Mouse (Mus musculus) ES-E14 (cell line): Measurements from ENCODE around the gene Hs2st1. TPM values are rescaled to one million over a fixed set of nuclear protein-coding genes. Genes with fewer than 3 reads are reported as not detected.

Source experiments
- DNase-seq: peaks from one replicate; pipeline ENCODE4 v3.0.0-alpha.2; 2013; ENCODE audit warnings: low read depth, low spot score
- H3K27ac ChIP-seq: 2 replicates; pipeline ENCODE4 v1.5.1; 2012; ENCODE audit warnings: low read depth, mild to moderate bottlenecking, low read length, moderate library complexity, mixed read lengths; ENCODE audit not compliant: poor library complexity, insufficient read depth, severe bottlenecking
- H3K36me3 ChIP-seq: 2 replicates; pipeline ENCODE4 v1.6.1; 2012; ENCODE audit warnings: mild to moderate bottlenecking, low read length, moderate library complexity, mixed read lengths; ENCODE audit not compliant: control insufficient read depth, poor library complexity, insufficient read depth, severe bottlenecking
- H3K4me1 ChIP-seq, 2 experiments: fragments of 150-350 bp in 1 of 2; sonication (generic) in 1 of 2; 2 replicates each; pipeline ENCODE4 v1.6.1; 2012; ENCODE audit warnings: low read length in 2 of 2, mild to moderate bottlenecking in 1 of 2, mixed read lengths in 1 of 2; ENCODE audit not compliant: control insufficient read depth in 2 of 2, insufficient read depth in 2 of 2, poor library complexity in 1 of 2
- H3K4me3 ChIP-seq, 2 experiments: fragments of 150-350 bp in 1 of 2; sonication (generic) in 1 of 2; 2 replicates each; pipeline ENCODE4 v1.5.1; 2012; ENCODE audit warnings: low read length in 2 of 2, low read depth in 1 of 2, mild to moderate bottlenecking in 1 of 2, mixed read lengths in 1 of 2; ENCODE audit not compliant: insufficient read depth in 1 of 2, poor library complexity in 1 of 2, severe bottlenecking in 1 of 2
- H3K9ac ChIP-seq: 2 replicates; pipeline ENCODE4 v1.6.1; 2012; ENCODE audit warnings: low read depth, mild to moderate bottlenecking, low read length, mixed read lengths; ENCODE audit not compliant: poor library complexity, insufficient read depth, severe bottlenecking
- H3K9me3 ChIP-seq: fragments of 150-350 bp; sonication (generic); 2 replicates; pipeline ENCODE4 v1.6.1; 2012; ENCODE audit warnings: low read depth, mild to moderate bottlenecking, low read length; ENCODE audit not compliant: control insufficient read depth, insufficient read depth
- CHD2 ChIP-seq: IDR thresholded peaks from 2 replicates; pipeline ENCODE4 v1.6.1; 2014; ENCODE audit warnings: mild to moderate bottlenecking, low read depth, low read length, inconsistent platforms
- HCFC1 ChIP-seq: IDR thresholded peaks from 2 replicates; pipeline ENCODE4 v1.6.1; 2012; ENCODE audit warnings: low read length, inconsistent platforms, borderline replicate concordance; ENCODE audit not compliant: insufficient read depth
- MAFK ChIP-seq: IDR thresholded peaks from 2 replicates; pipeline ENCODE4 v1.6.1; 2014; ENCODE audit warnings: mild to moderate bottlenecking, low read depth, low read length, inconsistent platforms; ENCODE audit not compliant: insufficient read depth
- ZC3H11A ChIP-seq: IDR thresholded peaks from 2 replicates; pipeline ENCODE4 v1.6.1; 2012; ENCODE audit warnings: low read depth, mild to moderate bottlenecking, inconsistent platforms, low read length, borderline replicate concordance
- ZNF384 ChIP-seq: IDR thresholded peaks from 2 replicates; pipeline ENCODE4 v1.6.1; 2012; ENCODE audit warnings: low read depth, low read length, inconsistent platforms
- in situ Hi-C, 2 experiments: fragments of 600-800 bp; cut with MboI; formaldehyde crosslinking; loops; one replicate each; pipeline ENCODE4 v1.15.1; 2025; ENCODE audit warnings: low sequenced_read_pairs in 2 of 2, inconsistent platforms in 1 of 2; ENCODE audit not compliant: unreplicated experiment in 2 of 2
- total RNA-seq: library from RNA; depleted of rRNA; stranded (reverse); fragments of 300-350 nt; gene quantifications from 2 replicates; pipeline ENCODE4 v1.2.3, GENCODE M21; 2012

Hs2st1 gene
- total RNA-seq, 1 experiment, result 29.9 TPM

GRCm38 (mm10) chr3:144569401-144569971 lies 495 bp downstream of the Hs2st1 start:
- Histone ChIP-seq H3K4me3 (peak overlapping the region; percentile 92 to 95), H3K9me3 (no peaks in the 10 kb centered on the region), H3K4me1 (peaks cover 3 to 7% of the 10 kb centered on the region in 2 experiments; a peak in 2 of 4 replicates), H3K36me3 (peaks cover 4% of the 10 kb centered on the region), H3K27ac (no peak overlapping the region), H3K9ac (peak overlapping the region; percentile 92)
- no peak for TF ChIP-seq ZNF384
- TF ChIP-seq ZC3H11A, result no peak
- no peak for TF ChIP-seq HCFC1
- no peak for TF ChIP-seq CHD2
- TF ChIP-seq MAFK, result no peak
- no peak for DNase-seq
- in situ Hi-C loops, result no loop called here

- no peak for DNase-seq
- Histone ChIP-seq H3K27ac (no peak overlapping the region), H3K9ac (peak overlapping the region; percentile 92), H3K4me1 (peaks cover 3 to 7% of the 10 kb centered on the region in 2 experiments; a peak in 2 of 4 replicates), H3K9me3 (no peaks in the 10 kb centered on the region), H3K4me3 (peak overlapping the region; percentile 92 to 95), H3K36me3 (peaks cover 4% of the 10 kb centered on the region)
- TF ChIP-seq CHD2 (no peak), HCFC1 (no peak), ZC3H11A (no peak), ZNF384 (no peak), MAFK (no peak)
- in situ Hi-C loops, result no loop called here
Observed at GRCm38 (mm10) chr3:144568861-144569361, 1.1 kb downstream of the Hs2st1 start.

- DNase-seq, result no peak
- in situ Hi-C loops, result no loop called here
- Histone ChIP-seq H3K9me3 (no peaks in the 10 kb centered on the region), H3K4me1 (peaks cover 2 to 4% of the 10 kb centered on the region in 2 experiments; a peak in 2 of 4 replicates), H3K9ac (no peak overlapping the region), H3K4me3 (no peak overlapping the region), H3K36me3 (no peaks in the 10 kb centered on the region; the same call in 1 of the 2 replicates), H3K27ac (no peak overlapping the region)
- TF ChIP-seq ZC3H11A (no peak), CHD2 (no peak), ZNF384 (no peak), HCFC1 (no peak)
Observed at GRCm38 (mm10) chr3:144565212-144565611, 4.8 kb downstream of the Hs2st1 start.

- Histone ChIP-seq H3K4me1 (peaks cover 2 to 4% of the 10 kb centered on the region in 2 experiments; a peak in 2 of 4 replicates), H3K36me3 (no peaks in the 10 kb centered on the region; the same call in 1 of the 2 replicates), H3K9ac (no peak overlapping the region), H3K4me3 (no peak overlapping the region), H3K27ac (no peak overlapping the region), H3K9me3 (no peaks in the 10 kb centered on the region)
- in situ Hi-C loops, result no loop called here
- DNase-seq, result no peak
- TF ChIP-seq ZC3H11A (no peak), HCFC1 (no peak), CHD2 (no peak), MAFK (no peak), ZNF384 (no peak)
Observed at GRCm38 (mm10) chr3:144563916-144564315, 6.1 kb downstream of the Hs2st1 start.
